Mouse (Mus musculus) lung, postnatal 10 days (tissue): ENCODE results near the gene Olfr1240.

Experiments
- DNase-seq: peaks from one replicate; pipeline ENCODE4 v3.0.0; 2021

Gene Olfr1240

GRCm38 (mm10) chr2:89442900-89443299 lies at the start of gene Olfr1240:
Gene Olfr1240, minus strand, starts transcription at chr2:89443000.
- no peak for DNase-seq

GRCm38 (mm10) chr2:89487026-89487425 lies 44.2 kb upstream of the Olfr1240 start, which contains the start of gene Olfr1241:
Gene Olfr1241, minus strand, starts transcription at chr2:89487126.
- no peak for DNase-seq

- no peak for DNase-seq
Measured at GRCm38 (mm10) chr2:89420307-89420706, 22.5 kb downstream of the Olfr1240 start, which contains the start of gene Olfr1239. Gene Olfr1239, minus strand, starts transcription at chr2:89420407.

GRCm38 (mm10) chr2:89414557-89414956 lies 28.2 kb downstream of the Olfr1240 start:
- DNase-seq, result no peak

- no peak for DNase-seq
Measured at GRCm38 (mm10) chr2:89409576-89409975, 33.2 kb downstream of the Olfr1240 start, which contains the start of gene Olfr1238. Gene Olfr1238, minus strand, starts transcription at chr2:89409676.

- DNase-seq, result no peak
Measured at GRCm38 (mm10) chr2:89400882-89401281, 41.9 kb downstream of the Olfr1240 start.
